Mouse (Mus musculus) adrenal gland, adult (tissue): Measurements from ENCODE around the gene Tmem104.
A peak's percentile ranks its signal among the peaks of the same experiment; 100 is the strongest.

Source experiments
- DNase-seq, 2 experiments: peaks; one replicate each; pipeline ENCODE4 v3.0.0; 2022 to 2023; ENCODE audit warnings: low spot score in 1 of 2; ENCODE audit not compliant: inconsistent age in 2 of 2

The Tmem104 gene

GRCm38 (mm10) chr11:115197558-115197957 is 10.3 kb downstream of the Tmem104 start:
- DNase-seq, result no peak

GRCm38 (mm10) chr11:115198932-115199384 is 11.7 kb downstream of the Tmem104 start:
- no peak for DNase-seq

- DNase-seq, result no peak
Measured at GRCm38 (mm10) chr11:115200520-115200919, 13.2 kb downstream of the Tmem104 start.

- peak; percentile 83 to 93 for DNase-seq
Measured at GRCm38 (mm10) chr11:115202316-115202715, 15.0 kb downstream of the Tmem104 start.

- no peak for DNase-seq
Measured at GRCm38 (mm10) chr11:115202756-115203155, 15.5 kb downstream of the Tmem104 start.

GRCm38 (mm10) chr11:115208126-115208525 is 20.8 kb downstream of the Tmem104 start:
- DNase-seq, result no peak

- DNase-seq, result no peak
Measured at GRCm38 (mm10) chr11:115208776-115209732, 21.8 kb downstream of the Tmem104 start.

- DNase-seq, result no peak
Measured at GRCm38 (mm10) chr11:115209958-115210357, 22.7 kb downstream of the Tmem104 start.

- no peak for DNase-seq
Measured at GRCm38 (mm10) chr11:115212116-115212515, 24.8 kb downstream of the Tmem104 start.

GRCm38 (mm10) chr11:115215123-115215522 is 27.8 kb downstream of the Tmem104 start:
- no peak for DNase-seq

- no peak for DNase-seq
Measured at GRCm38 (mm10) chr11:115217439-115218410, 30.4 kb downstream of the Tmem104 start.

GRCm38 (mm10) chr11:115219263-115219662 is 32.0 kb downstream of the Tmem104 start:
- DNase-seq, result peak in 1 of 2 experiments; percentile 59

GRCm38 (mm10) chr11:115219685-115220084 is 32.4 kb downstream of the Tmem104 start:
- DNase-seq, result no peak

- no peak for DNase-seq
Measured at GRCm38 (mm10) chr11:115222077-115222476, 34.8 kb downstream of the Tmem104 start.

GRCm38 (mm10) chr11:115222570-115222969 is 35.3 kb downstream of the Tmem104 start:
- DNase-seq, result no peak

GRCm38 (mm10) chr11:115223451-115223850 is 36.2 kb downstream of the Tmem104 start:
- no peak for DNase-seq

GRCm38 (mm10) chr11:115223877-115224276 is 36.6 kb downstream of the Tmem104 start:
- peak; percentile 72 to 73 for DNase-seq

GRCm38 (mm10) chr11:115224889-115225288 is 37.6 kb downstream of the Tmem104 start:
- peak; percentile 63 to 74 for DNase-seq

GRCm38 (mm10) chr11:115225301-115225700 is 38.0 kb downstream of the Tmem104 start:
- DNase-seq, result no peak

GRCm38 (mm10) chr11:115226811-115227491 is 39.7 kb downstream of the Tmem104 start:
- DNase-seq, result no peak

- DNase-seq, result no peak
Measured at GRCm38 (mm10) chr11:115227640-115228039, 40.4 kb downstream of the Tmem104 start.
